Mouse (Mus musculus) cerebellum, adult 2 months (tissue): Measurements from ENCODE around the gene Asprv1. TPM values are rescaled to one million over a fixed set of nuclear protein-coding genes. Genes with fewer than 3 reads are reported as not detected.

ENCODE experiments used
- DNase-seq, 2 experiments: peaks; one replicate each; pipeline ENCODE4 v3.0.0; 2021
- H3K27ac ChIP-seq: fragments of 200-500 bp; 2 replicates; pipeline ENCODE4 v1.5.1; 2012; ENCODE audit warnings: low read length, control low read depth, inconsistent platforms; ENCODE audit not compliant: insufficient read depth
- H3K27me3 ChIP-seq: fragments of 200-500 bp; 2 replicates; pipeline ENCODE4 v1.6.1; 2012; ENCODE audit warnings: inconsistent platforms, mild to moderate bottlenecking, low read length, moderate library complexity; ENCODE audit not compliant: control insufficient read depth, insufficient read depth
- H3K4me1 ChIP-seq: fragments of 200-500 bp; 2 replicates; pipeline ENCODE4 v1.6.1; 2011; ENCODE audit warnings: low read length; ENCODE audit not compliant: control insufficient read depth, insufficient read depth
- H3K4me3 ChIP-seq: fragments of 200-500 bp; replicated peaks from 2 replicates; pipeline ENCODE3; 2011; ENCODE audit warnings: mild to moderate bottlenecking, low read depth, low read length, control low read depth; ENCODE audit not compliant: insufficient read depth
- CTCF ChIP-seq: fragments of 200-500 bp; IDR thresholded peaks from 2 replicates; pipeline ENCODE4 v1.5.1; 2011; ENCODE audit warnings: low read depth, mild to moderate bottlenecking, control low read depth, low read length, moderate library complexity, borderline replicate concordance; ENCODE audit not compliant: insufficient read depth
- POLR2A ChIP-seq: fragments of 200-500 bp; IDR thresholded peaks from 2 replicates; pipeline ENCODE4 v1.6.1; 2011; ENCODE audit warnings: low read length, control low read depth, borderline replicate concordance; ENCODE audit not compliant: insufficient read depth
- WGBS: fragments of 180-500 bp; shearing (Covaris S2); methylation state at CpG from one replicate; pipeline ENCODE4 v1.1.7; 2018; 5-methylcytosine and 5-hydroxymethylcytosine counted together
- polyA plus RNA-seq: library from polyadenylated mRNA; depleted of rRNA; stranded (reverse); fragments of >200 nt; gene quantifications from 2 replicates; pipeline ENCODE4 v1.2.3, GENCODE M21; 2012

Asprv1 gene
- polyA plus RNA-seq, 1 experiment, result 2.1 TPM

GRCm38 (mm10) chr6:86586070-86586469 is 41.9 kb upstream of the Asprv1 start:
- 48% methylated on average over 5 of the region's 5 CpGs for WGBS
- Histone ChIP-seq H3K27ac (peak overlapping the region; percentile 94; the same call in 1 of the 2 replicates), H3K4me1 (peaks cover 13% of the 10 kb centered on the region), H3K4me3 (no peak overlapping the region), H3K27me3 (no peaks in the 10 kb centered on the region)
- DNase-seq, result peak; percentile 33 to 36
- no peak for TF ChIP-seq CTCF
- no peak for TF ChIP-seq POLR2A

GRCm38 (mm10) chr6:86588429-86588828 is 39.5 kb upstream of the Asprv1 start:
- no peak for DNase-seq
- TF ChIP-seq CTCF (no peak), POLR2A (no peak)
- Histone ChIP-seq H3K4me3 (no peak overlapping the region), H3K4me1 (peaks cover 10% of the 10 kb centered on the region), H3K27me3 (no peaks in the 10 kb centered on the region), H3K27ac (no peak overlapping the region)
- 70% methylated on average over 7 of the region's 7 CpGs for WGBS

- Histone ChIP-seq H3K4me3 (no peak overlapping the region), H3K27ac (no peak overlapping the region), H3K27me3 (no peaks in the 10 kb centered on the region), H3K4me1 (no peaks in the 10 kb centered on the region)
- DNase-seq, result no peak
- 89% methylated on average over 10 of the region's 10 CpGs for WGBS
- TF ChIP-seq POLR2A (no peak), CTCF (no peak)
Measured at GRCm38 (mm10) chr6:86593146-86593897, 34.6 kb upstream of the Asprv1 start.

DNA sequence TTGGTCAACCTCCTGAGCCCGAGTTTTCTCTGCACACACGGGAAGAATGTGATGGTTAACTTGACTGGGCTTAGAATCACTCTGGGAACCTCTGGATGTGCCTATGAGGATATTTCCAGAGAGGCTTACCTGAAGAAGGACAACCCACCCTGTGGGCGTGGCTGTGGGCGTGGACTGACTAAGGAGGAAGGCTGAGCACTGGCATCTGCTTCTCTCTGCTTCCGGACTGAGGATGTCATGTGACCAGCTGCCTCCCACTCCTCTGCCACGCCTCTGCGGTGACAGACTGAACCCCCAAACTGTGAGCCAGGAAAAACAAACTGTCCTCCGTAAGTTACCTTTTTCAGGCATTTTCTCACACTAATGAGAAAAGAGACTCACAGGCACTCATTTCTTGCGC is 33.3 kb upstream of the Asprv1 start:
- WGBS, result 26% methylated on average over 9 of the region's 9 CpGs
- Histone ChIP-seq H3K4me1 (no peaks in the 10 kb centered on the region; the same call in 1 of the 2 replicates), H3K27ac (no peak overlapping the region), H3K27me3 (no peaks in the 10 kb centered on the region), H3K4me3 (peak overlapping the region; percentile 39)
- peak; percentile 34 to 47 for DNase-seq
- TF ChIP-seq CTCF, result no peak
- no peak for TF ChIP-seq POLR2A

- Histone ChIP-seq H3K27ac (no peak overlapping the region), H3K4me3 (no peak overlapping the region), H3K4me1 (peaks cover 7% of the 10 kb centered on the region; the same call in 1 of the 2 replicates), H3K27me3 (no peaks in the 10 kb centered on the region)
- no peak for TF ChIP-seq CTCF
- TF ChIP-seq POLR2A, result no peak
- WGBS, result 83% methylated on average over 17 of the region's 17 CpGs
- DNase-seq, result no peak
Measured at GRCm38 (mm10) chr6:86595865-86596440, 32.0 kb upstream of the Asprv1 start.

DNA sequence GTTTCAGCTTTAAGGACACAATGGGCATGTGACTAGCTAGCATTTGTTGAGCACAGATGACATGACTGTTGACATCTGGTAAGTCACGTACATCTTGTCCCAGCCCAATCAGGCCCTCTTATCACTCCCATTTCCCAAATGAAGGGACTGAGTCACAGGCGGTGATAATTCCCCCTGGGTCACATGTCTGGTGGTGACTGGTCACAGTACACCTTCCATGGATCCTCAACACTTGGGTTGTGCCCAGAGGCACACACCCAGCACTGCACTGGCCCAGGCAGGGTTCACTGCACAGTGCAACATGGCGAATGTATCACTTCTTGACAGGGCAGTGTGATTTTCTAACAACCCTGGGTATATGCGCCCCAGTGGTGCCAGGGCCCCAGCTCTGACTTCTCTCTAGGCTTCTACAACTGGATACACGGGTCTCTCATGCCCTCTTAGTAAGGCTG is 29.2 kb upstream of the Asprv1 start:
- Histone ChIP-seq H3K27me3 (no peaks in the 10 kb centered on the region), H3K4me3 (no peak overlapping the region), H3K4me1 (peaks cover 7% of the 10 kb centered on the region; the same call in 1 of the 2 replicates), H3K27ac (no peak overlapping the region)
- 75% methylated on average over 5 of the region's 5 CpGs for WGBS
- TF ChIP-seq CTCF (no peak), POLR2A (no peak)
- DNase-seq, result no peak

GRCm38 (mm10) chr6:86599197-86599596 is 28.8 kb upstream of the Asprv1 start:
- H3K4me1 ChIP-seq, result peaks cover 7% of the 10 kb centered on the region; the same call in 1 of the 2 replicates
- H3K27me3 ChIP-seq, result no peaks in the 10 kb centered on the region
- DNase-seq, result peak; percentile 71 to 86
- WGBS, result 11% methylated on average over 4 of the region's 4 CpGs
- H3K27ac ChIP-seq, result no peak overlapping the region
- no peak overlapping the region for H3K4me3 ChIP-seq
- TF ChIP-seq POLR2A (no peak), CTCF (peak; percentile 91)
